Mouse (Mus musculus): ENCODE data around the gene Chmp4b.

The Chmp4b gene

GRCm38 (mm10) chr2:154651363-154651762 is at the start of gene Chmp4b:
Gene Chmp4b (plus strand): TSS chr2:154651705.
- DNase-seq, result peak; percentile 22

GRCm38 (mm10) chr2:154603007-154603637 is 48.4 kb upstream of the Chmp4b start:
- no peak for DNase-seq

- DNase-seq, result peak; percentile 95
These were observed 47.8 kb upstream of the Chmp4b start, which contains the start of gene Pxmp4 for GRCm38 (mm10) chr2:154603638-154604153. Gene Pxmp4 (minus strand): TSS chr2:154603708.

- DNase-seq, result no peak
These were observed 47.3 kb upstream of the Chmp4b start for GRCm38 (mm10) chr2:154604156-154604555.

- no peak for DNase-seq
These were observed 44.5 kb upstream of the Chmp4b start for GRCm38 (mm10) chr2:154606965-154607364.

GRCm38 (mm10) chr2:154609050-154609767 is 42.3 kb upstream of the Chmp4b start:
- no peak for DNase-seq

GRCm38 (mm10) chr2:154613118-154614115 is 38.1 kb upstream of the Chmp4b start, which contains the start of the genes Zfp341 and 4930519P11Rik:
Gene Zfp341 (plus strand): TSS chr2:154613297.
Gene 4930519P11Rik (minus strand): TSS chr2:154613437.
- DNase-seq, result peak; percentile 96

- DNase-seq, result no peak
These were observed 36.5 kb upstream of the Chmp4b start for GRCm38 (mm10) chr2:154614841-154615576.

GRCm38 (mm10) chr2:154615674-154616073 is 35.8 kb upstream of the Chmp4b start:
- no peak for DNase-seq

GRCm38 (mm10) chr2:154617061-154617460 is 34.4 kb upstream of the Chmp4b start:
- no peak for DNase-seq

GRCm38 (mm10) chr2:154621684-154622083 is 29.8 kb upstream of the Chmp4b start:
- DNase-seq, result no peak

- no peak for DNase-seq
These were observed 27.4 kb upstream of the Chmp4b start for GRCm38 (mm10) chr2:154624137-154624536.

GRCm38 (mm10) chr2:154630531-154630930 is 21.0 kb upstream of the Chmp4b start:
- DNase-seq, result no peak

GRCm38 (mm10) chr2:154632203-154632780 is 19.2 kb upstream of the Chmp4b start:
- DNase-seq, result no peak

GRCm38 (mm10) chr2:154633039-154633742 is 18.3 kb upstream of the Chmp4b start:
- DNase-seq, result no peak

GRCm38 (mm10) chr2:154633876-154634644 is 17.4 kb upstream of the Chmp4b start:
- DNase-seq, result no peak

GRCm38 (mm10) chr2:154635826-154636225 is 15.7 kb upstream of the Chmp4b start:
- no peak for DNase-seq

GRCm38 (mm10) chr2:154638521-154638920 is 13.0 kb upstream of the Chmp4b start:
- no peak for DNase-seq

- no peak for DNase-seq
These were observed 12.4 kb upstream of the Chmp4b start for GRCm38 (mm10) chr2:154639115-154639514.

- no peak for DNase-seq
These were observed 10.3 kb upstream of the Chmp4b start for GRCm38 (mm10) chr2:154641176-154641575.

Data from embryo, embryonic 11 days (tissue).